Mouse (Mus musculus): ENCODE results near the gene Vrk2. TPM values are rescaled to one million over a fixed set of nuclear protein-coding genes. Genes with fewer than 3 reads are reported as not detected.

The Vrk2 gene
- total RNA-seq, 2 experiments from 2014 or later, result 7.4 to 7.5 TPM

GRCm38 (mm10) chr11:26518991-26519390 lies 74.8 kb downstream of the Vrk2 start:
- no peak for TF ChIP-seq CTCF (IDR thresholded peaks at IDR 0.05)

DNA sequence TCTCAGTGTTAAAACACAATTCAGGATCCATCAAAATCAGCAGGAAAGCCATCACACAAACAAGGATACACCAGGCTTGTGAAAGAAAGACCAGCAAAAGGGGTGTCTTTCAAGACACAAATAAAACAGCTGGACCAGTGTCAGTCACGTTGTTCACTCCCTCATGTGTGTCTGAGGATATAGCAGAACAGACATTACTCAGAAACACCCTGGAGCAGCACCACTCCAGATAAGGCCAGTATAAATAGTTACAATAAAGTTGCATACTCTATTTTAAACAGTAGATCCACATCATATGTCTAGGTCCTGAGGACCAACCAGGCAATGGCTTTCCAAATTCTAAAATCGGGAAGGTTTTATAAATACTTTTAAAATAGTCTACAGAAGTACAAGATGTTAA lies 77.7 kb downstream of the Vrk2 start:
- DNase-seq, result no peak
- Histone ChIP-seq H3K27ac (no peak overlapping the region), H3K4me3 (no peak overlapping the region)
- intact Hi-C loops (cut with DNase I), result no loop called here
- TF ChIP-seq CTCF (IDR thresholded peaks at IDR 0.05), result no peak

More at GRCm38 (mm10) chr11:26518991-26519390, 74.8 kb downstream of the Vrk2 start:
- intact Hi-C loops (cut with DNase I), result no loop called here
- H3K4me3 ChIP-seq, result no peak overlapping the region
- no peak overlapping the region for H3K27ac ChIP-seq
- DNase-seq, result no peak

GRCm38 (mm10) chr11:26513683-26514082 lies 80.1 kb downstream of the Vrk2 start:
- no peak for TF ChIP-seq CTCF (IDR thresholded peaks at IDR 0.05)
- Histone ChIP-seq H3K4me3 (no peak overlapping the region), H3K27ac (no peak overlapping the region)
- intact Hi-C loops (cut with DNase I), result no loop called here
- no peak for DNase-seq

- no peak for TF ChIP-seq CTCF (IDR thresholded peaks at IDR 0.05)
- Histone ChIP-seq H3K27ac (no peak overlapping the region), H3K4me3 (no peak overlapping the region)
- intact Hi-C loops (cut with DNase I), result no loop called here
- no peak for DNase-seq
These were observed 97.8 kb downstream of the Vrk2 start for GRCm38 (mm10) chr11:26495951-26496350.

DNA sequence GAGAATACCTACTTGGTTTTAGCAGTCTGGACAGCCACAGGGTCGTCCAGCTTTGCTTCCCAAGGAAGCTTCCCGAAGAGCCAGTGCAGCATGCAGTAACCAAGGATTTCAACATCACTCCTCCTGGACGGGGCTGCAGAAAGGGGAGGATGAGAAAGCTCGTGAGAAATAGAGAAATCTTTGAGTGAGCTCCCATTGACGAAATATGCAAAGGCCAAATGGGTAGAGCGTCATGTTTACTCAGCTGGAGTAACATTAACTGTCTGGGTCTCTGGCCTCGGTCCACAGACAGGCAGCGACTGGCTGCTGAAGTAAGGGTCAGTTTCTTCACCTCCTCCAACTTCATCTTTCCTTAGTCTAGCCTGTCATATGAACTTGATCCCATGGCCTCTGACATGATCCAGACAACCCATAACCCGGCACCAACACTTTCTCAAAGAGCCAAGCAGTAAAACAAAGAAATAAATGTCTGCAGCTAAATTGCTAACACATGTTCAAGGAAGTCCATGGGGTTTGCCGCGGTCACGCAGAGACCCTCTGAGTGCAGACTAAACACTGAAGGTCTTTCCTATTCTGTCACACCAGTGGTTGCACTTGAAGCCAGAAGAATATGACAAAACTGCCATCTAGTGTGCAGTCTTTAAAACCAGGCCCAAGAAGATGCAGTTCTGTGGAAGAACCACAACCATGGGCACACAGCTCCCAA lies 103.9 kb downstream of the Vrk2 start:
- H3K4me3 ChIP-seq, result no peak overlapping the region
- H3K27ac ChIP-seq, result peak overlapping the region; percentile 1; the same call in 1 of the 2 replicates
- intact Hi-C loops (cut with DNase I), result no loop called here
- TF ChIP-seq CTCF (IDR thresholded peaks at IDR 0.05), result peak; percentile 40
- peak; percentile 36 for DNase-seq

GRCm38 (mm10) chr11:26481691-26482242 lies 112.0 kb downstream of the Vrk2 start:
- H3K4me3 ChIP-seq, result no peak overlapping the region
- no peak overlapping the region for H3K27ac ChIP-seq
- no peak for DNase-seq
- intact Hi-C loops (cut with DNase I), result no loop called here
- no peak for TF ChIP-seq CTCF (IDR thresholded peaks at IDR 0.05)

- DNase-seq, result no peak
- Histone ChIP-seq H3K27ac (no peak overlapping the region), H3K4me3 (no peak overlapping the region)
- intact Hi-C loops (cut with DNase I), result no loop called here
- TF ChIP-seq CTCF (IDR thresholded peaks at IDR 0.05), result no peak
These were observed 116.6 kb downstream of the Vrk2 start for GRCm38 (mm10) chr11:26477037-26477739.

DNA sequence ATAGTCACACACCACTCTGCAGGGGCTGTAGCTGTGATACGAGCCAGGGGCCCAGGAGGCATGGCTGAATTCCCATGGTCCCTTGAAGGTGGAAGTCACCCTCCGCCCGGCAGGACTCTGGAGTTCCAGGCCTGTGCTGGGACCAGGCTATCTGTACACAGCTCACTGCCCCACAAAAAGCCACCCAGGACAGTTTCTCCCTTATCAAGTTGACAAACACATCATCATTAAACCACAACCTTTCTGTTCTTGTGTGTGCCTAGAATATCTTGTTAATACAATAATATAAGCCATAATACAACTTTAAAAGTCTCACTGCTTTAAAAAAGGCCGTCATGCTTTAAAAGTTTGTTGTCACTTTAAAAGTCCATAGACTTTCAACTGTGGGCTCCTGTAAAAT lies 139.7 kb downstream of the Vrk2 start:
- intact Hi-C loops (cut with DNase I), result no loop called here

DNA sequence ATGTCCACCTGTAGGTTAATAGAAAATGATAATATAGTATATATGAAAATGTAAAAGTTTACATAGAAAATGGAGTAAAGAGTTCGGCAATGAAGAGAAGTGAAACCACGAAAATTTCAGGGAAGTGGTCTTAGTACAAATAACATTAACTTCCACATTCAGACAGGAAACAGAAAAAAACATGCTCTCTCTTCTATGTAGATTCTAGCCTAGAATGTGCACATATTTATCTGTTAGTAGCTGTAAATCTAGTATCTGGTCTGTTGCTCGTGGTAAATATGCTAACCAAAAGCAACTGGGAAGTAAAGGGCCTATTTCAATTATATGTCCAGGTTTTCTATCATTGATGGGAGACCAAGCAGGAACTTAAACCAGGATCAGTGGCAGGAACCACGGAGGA lies 141.1 kb downstream of the Vrk2 start:
- H3K27ac ChIP-seq, result no peak overlapping the region

More for the DNA sequence above, 139.7 kb downstream of the Vrk2 start:
- no peak for TF ChIP-seq CTCF (IDR thresholded peaks at IDR 0.05)
- Histone ChIP-seq H3K27ac (no peak overlapping the region), H3K4me3 (no peak overlapping the region)
- no peak for DNase-seq

GRCm38 (mm10) chr11:26451228-26451627 lies 142.6 kb downstream of the Vrk2 start:
- H3K27ac ChIP-seq, result no peak overlapping the region
- intact Hi-C loops (cut with DNase I), result no loop called here
- TF ChIP-seq CTCF (IDR thresholded peaks at IDR 0.05), result no peak

More for the DNA sequence above, 141.1 kb downstream of the Vrk2 start:
- no peak for DNase-seq
- H3K4me3 ChIP-seq, result no peak overlapping the region
- intact Hi-C loops (cut with DNase I), result no loop called here
- TF ChIP-seq CTCF (IDR thresholded peaks at IDR 0.05), result no peak

DNA sequence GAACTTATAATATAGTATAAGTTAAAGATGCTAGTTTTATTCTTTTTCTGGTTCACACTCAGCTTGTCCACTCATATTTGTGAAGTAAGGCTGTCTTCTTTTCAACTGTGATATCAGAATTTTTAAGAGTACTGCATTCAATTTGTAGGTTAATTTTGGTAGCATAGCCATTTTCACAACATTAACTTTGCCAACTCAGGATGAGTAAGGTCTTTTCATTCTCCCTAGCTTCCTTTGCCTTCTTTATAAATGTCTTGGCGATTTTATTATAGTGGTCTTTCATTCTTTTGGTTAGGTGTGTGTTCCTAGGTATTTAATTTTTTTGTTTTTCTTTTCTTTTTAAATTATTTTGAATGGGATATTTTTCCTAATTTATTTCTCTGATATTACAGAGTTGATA lies 143.2 kb downstream of the Vrk2 start:
- TF ChIP-seq CTCF (IDR thresholded peaks at IDR 0.05), result no peak
- intact Hi-C loops (cut with DNase I), result no loop called here
- DNase-seq, result no peak
- Histone ChIP-seq H3K27ac (no peak overlapping the region), H3K4me3 (no peak overlapping the region)

More at GRCm38 (mm10) chr11:26451228-26451627, 142.6 kb downstream of the Vrk2 start:
- no peak overlapping the region for H3K4me3 ChIP-seq
- no peak for DNase-seq

DNA sequence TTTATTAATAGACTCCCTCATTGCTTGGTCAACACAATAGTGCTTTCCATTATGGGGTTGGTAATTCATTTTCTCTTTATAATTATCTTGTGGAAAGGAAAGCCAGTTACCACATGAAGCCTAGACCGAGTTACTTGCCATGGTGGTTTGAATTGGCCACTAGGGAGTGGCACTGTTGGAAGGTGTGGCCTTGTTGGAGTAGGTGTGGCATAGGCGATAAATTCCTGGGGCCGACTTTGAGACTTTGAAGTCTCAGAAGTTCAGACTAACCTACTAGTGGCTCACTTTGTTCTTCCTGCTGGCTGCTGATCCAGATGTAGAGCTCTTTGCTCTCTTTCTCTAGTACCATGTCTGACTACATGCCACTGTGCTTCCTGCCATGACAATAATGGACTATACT lies 144.0 kb downstream of the Vrk2 start:
- DNase-seq, result no peak
- intact Hi-C loops (cut with DNase I), result no loop called here
- no peak for TF ChIP-seq CTCF (IDR thresholded peaks at IDR 0.05)

DNA sequence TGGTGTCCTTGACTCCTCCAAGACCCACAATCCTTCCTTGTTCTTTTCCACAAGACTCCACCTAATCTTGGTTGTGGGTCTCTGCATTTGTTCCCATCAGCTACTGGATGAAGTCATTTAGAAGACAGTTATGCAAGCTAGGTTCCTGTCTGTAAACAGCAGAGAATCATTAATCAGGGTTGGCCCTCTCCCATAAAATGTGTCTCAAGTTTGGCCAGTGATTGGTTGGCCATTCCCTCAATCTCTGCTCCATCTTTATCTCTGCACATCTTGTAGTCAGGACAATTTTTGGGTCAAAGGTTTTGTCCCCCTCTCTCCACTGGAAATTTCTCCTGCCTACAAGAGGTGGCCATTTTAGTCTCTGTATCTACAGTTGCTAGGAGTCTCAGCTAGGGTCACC lies 149.4 kb downstream of the Vrk2 start:
- Histone ChIP-seq H3K4me3 (no peak overlapping the region), H3K27ac (no peak overlapping the region)
- no peak for DNase-seq
- intact Hi-C loops (cut with DNase I), result no loop called here
- TF ChIP-seq CTCF (IDR thresholded peaks at IDR 0.05), result no peak

More for the DNA sequence above, 144.0 kb downstream of the Vrk2 start:
- H3K4me3 ChIP-seq, result no peak overlapping the region
- H3K27ac ChIP-seq, result no peak overlapping the region
